7 mouse cellular contexts compared by ENCODE assay signal in genomic region chr19:5922119-5922942, GRCm38 (mm10). TPM values are rescaled to one million over a fixed set of nuclear protein-coding genes. Genes with fewer than 3 reads are reported as not detected.
A peak's percentile ranks its signal among the peaks of the same experiment; 100 is the strongest.
DNase-seq lines count a peak whose midpoint lies in the region; ATAC-seq and TF ChIP-seq lines count a peak whose summit lies in the region.

No protein-coding gene starts in this region.

- peaks cover 13% of the 10 kb centered on the region for H3K36me3 ChIP-seq in hindbrain, embryonic 14.5 days (replicated peaks; ENCODE audit: control insufficient read depth, insufficient read depth)
- peaks cover 4% of the 10 kb centered on the region for H3K36me3 ChIP-seq in lung, postnatal 0 days (ENCODE audit: insufficient read depth, low read length)

- no peak for TF ChIP-seq CTCF in lung, postnatal 0 days (IDR thresholded peaks at IDR 0.05)

- no peaks in the 10 kb centered on the region for H3K9me3 ChIP-seq in hindbrain, embryonic 14.5 days (ENCODE audit: control insufficient read depth, low read length)
- H3K9me3 ChIP-seq in lung, postnatal 0 days (ENCODE audit: low read length) = no peaks in the 10 kb centered on the region

- peak overlapping the region; percentile 49 for H3K9ac ChIP-seq in hindbrain, embryonic 14.5 days
- no peak overlapping the region for H3K9ac ChIP-seq in lung, postnatal 0 days (replicated peaks; ENCODE audit: low read depth)

- no peak for DNase-seq in hindbrain, embryonic 14.5 days (ENCODE audit: low spot score)
- peak; percentile 66 for DNase-seq in lung, postnatal 0 days (ENCODE audit: low spot score)
- no peak for DNase-seq in testis, postnatal 10 days (ENCODE audit: low spot score)
- DNase-seq in thymus, postnatal 14 days = no peak
- DNase-seq in cerebellum, postnatal 25 days = no peak

- peaks cover 8% of the 10 kb centered on the region for H3K4me1 ChIP-seq in brown adipose tissue, adult 24 weeks (ENCODE audit: control insufficient read depth, insufficient read depth, insufficient read length, low read length)
- peaks cover 16% of the 10 kb centered on the region; the same call in 1 of the 2 replicates for H3K4me1 ChIP-seq in hindbrain, embryonic 14.5 days (replicated peaks; ENCODE audit: control insufficient read depth, insufficient read depth, low read length)
- peaks cover 18% of the 10 kb centered on the region; the same call in 1 of the 2 replicates for H3K4me1 ChIP-seq in lung, postnatal 0 days (ENCODE audit: insufficient read depth, low read depth, low read length)

- peak; percentile 62 for TF ChIP-seq EP300 in lung, postnatal 0 days (IDR thresholded peaks at IDR 0.05)

- H3K4me2 ChIP-seq in hindbrain, embryonic 14.5 days (replicated peaks) = peak overlapping the region; percentile 69
- peak overlapping the region; percentile 93 for H3K4me2 ChIP-seq in lung, postnatal 0 days (replicated peaks; ENCODE audit: low read depth, low read length)

- 80% methylated on average over 15 of the region's 15 CpGs for whole genome bisulfite sequencing in hindbrain, embryonic 14.5 days
- 43% methylated on average over 15 of the region's 15 CpGs for WGBS in lung, postnatal 0 days

- peak overlapping the region; percentile 81 for H3K27ac ChIP-seq in brown adipose tissue, adult 24 weeks (replicated peaks; ENCODE audit: low read depth, low read length)
- H3K27ac ChIP-seq in hindbrain, embryonic 14.5 days = no peak overlapping the region
- peak overlapping the region; percentile 71 for H3K27ac ChIP-seq in lung, postnatal 0 days (ENCODE audit: low read length)

- peak; percentile 40 for ATAC-seq in erythroblast, adult 5-6 weeks (replicated peaks; ENCODE audit: low FRiP score, poor library complexity, severe bottlenecking)
- ATAC-seq in hindbrain, embryonic 14.5 days (ENCODE audit: low FRiP score) = no peak
- peak; percentile 27 for ATAC-seq in lung, postnatal 0 days

- peak overlapping the region; percentile 76 for H3K4me3 ChIP-seq in brown adipose tissue, adult 24 weeks (ENCODE audit: insufficient read depth, low read depth, low read length)
- no peak overlapping the region; the same call in 1 of the 2 replicates for H3K4me3 ChIP-seq in hindbrain, embryonic 14.5 days (replicated peaks; ENCODE audit: low read length)
- peak overlapping the region; percentile 12; the same call in 1 of the 2 replicates for H3K4me3 ChIP-seq in lung, postnatal 0 days (ENCODE audit: low read depth, low read length)

- no peaks in the 10 kb centered on the region for H3K27me3 ChIP-seq in hindbrain, embryonic 14.5 days (ENCODE audit: control insufficient read depth, insufficient read depth, low read length)
- no peaks in the 10 kb centered on the region for H3K27me3 ChIP-seq in lung, postnatal 0 days (replicated peaks; ENCODE audit: insufficient read depth, low read length)

RNA-seq across cellular contexts. Expression of gene Cdc42ep2, which starts 2.3 kb away (rescaled TPM):
- polyA plus RNA-seq in brown adipose tissue, adult 24 weeks (2012; ENCODE audit: insufficient read depth, insufficient read length, missing spikeins) = 4.0 and 5.4 TPM in 2 replicates
- 0.38 and 0.42 TPM in 2 replicates for total RNA-seq in erythroblast, adult 5-6 weeks (2015; ENCODE audit: low replicate concordance)
- total RNA-seq in erythroblast, adult 5-6 weeks (2017; ENCODE audit: low replicate concordance) = 0.42 TPM in 1 of 2 replicates, not detected in the other
- 16.9 and 18.5 TPM in 2 replicates for polyA plus RNA-seq in hindbrain, embryonic 14.5 days (2014; fragmentation: Nextera tagmentation; extraction: Ambion mirVana)
- polyA plus RNA-seq in lung, postnatal 0 days (2015; fragmentation: Nextera tagmentation; extraction: Ambion mirVana) = 21.3 and 23.2 TPM in 2 replicates

RNA-seq across cellular contexts. Expression of gene Dpf2, which starts 9.5 kb away (rescaled TPM):
- 22.6 and 36.6 TPM in 2 replicates for polyA plus RNA-seq in brown adipose tissue, adult 24 weeks (2012; ENCODE audit: insufficient read depth, insufficient read length, missing spikeins)
- total RNA-seq in erythroblast, adult 5-6 weeks (2015; ENCODE audit: low replicate concordance) = 19.4 and 34.3 TPM in 2 replicates
- 58.8 and 71.4 TPM in 2 replicates for total RNA-seq in erythroblast, adult 5-6 weeks (2017; ENCODE audit: low replicate concordance)
- 88.2 and 94.7 TPM in 2 replicates for polyA plus RNA-seq in hindbrain, embryonic 14.5 days (2014; fragmentation: Nextera tagmentation; extraction: Ambion mirVana)
- 77.7 and 78.0 TPM in 2 replicates for polyA plus RNA-seq in lung, postnatal 0 days (2015; fragmentation: Nextera tagmentation; extraction: Ambion mirVana)

RNA-seq across cellular contexts. Expression of gene Tigd3, which starts 28.4 kb away (rescaled TPM):
- polyA plus RNA-seq in brown adipose tissue, adult 24 weeks (2012; ENCODE audit: insufficient read depth, insufficient read length, missing spikeins) = not detected in 2 replicates
- 0.38 and 1.0 TPM in 2 replicates for total RNA-seq in erythroblast, adult 5-6 weeks (2015; ENCODE audit: low replicate concordance)
- total RNA-seq in erythroblast, adult 5-6 weeks (2017; ENCODE audit: low replicate concordance) = 3.1 and 6.1 TPM in 2 replicates
- polyA plus RNA-seq in hindbrain, embryonic 14.5 days (2014; fragmentation: Nextera tagmentation; extraction: Ambion mirVana) = 6.1 and 9.4 TPM in 2 replicates
- 1.3 and 1.5 TPM in 2 replicates for polyA plus RNA-seq in lung, postnatal 0 days (2015; fragmentation: Nextera tagmentation; extraction: Ambion mirVana)

RNA-seq across cellular contexts. Expression of gene Pola2, which starts 41.7 kb away (rescaled TPM):
- polyA plus RNA-seq in brown adipose tissue, adult 24 weeks (2012; ENCODE audit: insufficient read depth, insufficient read length, missing spikeins) = 6.5 and 7.0 TPM in 2 replicates
- total RNA-seq in erythroblast, adult 5-6 weeks (2015; ENCODE audit: low replicate concordance) = 24.5 and 44.0 TPM in 2 replicates
- total RNA-seq in erythroblast, adult 5-6 weeks (2017; ENCODE audit: low replicate concordance) = 30.8 and 38.7 TPM in 2 replicates
- polyA plus RNA-seq in hindbrain, embryonic 14.5 days (2014; fragmentation: Nextera tagmentation; extraction: Ambion mirVana) = 22.2 and 24.2 TPM in 2 replicates
- 16.6 and 20.7 TPM in 2 replicates for polyA plus RNA-seq in lung, postnatal 0 days (2015; fragmentation: Nextera tagmentation; extraction: Ambion mirVana)

RNA-seq across cellular contexts. Expression of gene Slc25a45, which starts 44.7 kb away (rescaled TPM):
- 2.3 and 2.4 TPM in 2 replicates for polyA plus RNA-seq in brown adipose tissue, adult 24 weeks (2012; ENCODE audit: insufficient read depth, insufficient read length, missing spikeins)
- 14.0 and 14.6 TPM in 2 replicates for total RNA-seq in erythroblast, adult 5-6 weeks (2015; ENCODE audit: low replicate concordance)
- total RNA-seq in erythroblast, adult 5-6 weeks (2017; ENCODE audit: low replicate concordance) = 10.0 and 11.3 TPM in 2 replicates
- 1.5 and 2.5 TPM in 2 replicates for polyA plus RNA-seq in hindbrain, embryonic 14.5 days (2014; fragmentation: Nextera tagmentation; extraction: Ambion mirVana)
- polyA plus RNA-seq in lung, postnatal 0 days (2015; fragmentation: Nextera tagmentation; extraction: Ambion mirVana) = 8.4 and 10.2 TPM in 2 replicates
